Mouse (Mus musculus): ENCODE measurements around the gene Ptges2. TPM values are rescaled to one million over a fixed set of nuclear protein-coding genes. Genes with fewer than 3 reads are reported as not detected.

Ptges2 gene
- polyA plus RNA-seq, 1 experiment from 2014 or later: 31.6 TPM

DNA sequence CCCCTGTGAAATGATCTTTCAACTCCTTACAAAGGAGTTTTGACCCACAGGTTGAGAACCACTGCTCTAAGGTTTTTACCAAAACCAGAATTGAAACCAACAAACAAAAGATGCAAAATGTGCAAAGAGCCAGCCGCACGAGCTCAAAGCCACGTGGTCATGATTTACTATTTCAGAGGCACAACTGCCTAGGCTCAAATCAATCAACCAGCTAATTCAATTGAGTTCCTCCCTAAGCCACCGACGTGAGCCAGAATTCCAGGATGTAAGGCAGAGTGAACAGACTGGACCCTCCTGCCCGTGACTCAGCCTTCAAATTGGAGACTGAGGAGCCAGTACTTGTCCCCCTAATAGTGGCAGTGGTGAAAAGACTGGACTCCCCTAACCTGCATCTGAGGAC is 43.5 kb downstream of the Ptges2 start:
- Histone ChIP-seq H3K36me3 (ENCODE audit: control insufficient read depth, insufficient read depth, low read length) (no peaks in the 10 kb centered on the region), H3K4me3 (ENCODE audit: low read depth, low read length) (no peak overlapping the region), H3K9ac (ENCODE audit: low read length) (no peak overlapping the region), H3K27me3 (ENCODE audit: control insufficient read depth, insufficient read depth, low read length) (no peaks in the 10 kb centered on the region), H3K27ac (replicated peaks) (peak overlapping the region; percentile 70), H3K9me3 (ENCODE audit: control insufficient read depth, low read length) (no peaks in the 10 kb centered on the region), H3K4me1 (replicated peaks; ENCODE audit: control insufficient read depth, insufficient read depth) (peaks cover 11% of the 10 kb centered on the region), H3K4me2 (replicated peaks; ENCODE audit: low read depth) (no peak overlapping the region)
- ATAC-seq (ENCODE audit: low FRiP score, low TSS enrichment) (no peak), DNase-seq (ENCODE audit: low spot score) (no peak)
- WGBS: 37% methylated on average over 6 of the region's 6 CpGs
- TF ChIP-seq EP300 (optimal IDR thresholded peaks at IDR 0.05) (no peak), CTCF (IDR thresholded peaks at IDR 0.05; ENCODE audit: low read depth) (no peak)

GRCm38 (mm10) chr2:32440164-32440563 is 44.5 kb downstream of the Ptges2 start:
- H3K36me3 ChIP-seq (ENCODE audit: control insufficient read depth, insufficient read depth, low read length): no peaks in the 10 kb centered on the region; the same call in 1 of the 2 replicates
- peaks cover 11% of the 10 kb centered on the region for H3K4me1 ChIP-seq (replicated peaks; ENCODE audit: control insufficient read depth, insufficient read depth)
- no peak overlapping the region for H3K9ac ChIP-seq (ENCODE audit: low read length)
- no peaks in the 10 kb centered on the region for H3K9me3 ChIP-seq (ENCODE audit: control insufficient read depth, low read length)
- peak overlapping the region; percentile 70 for H3K27ac ChIP-seq (replicated peaks)
- no peak overlapping the region for H3K4me3 ChIP-seq (ENCODE audit: low read depth, low read length)
- DNase-seq (ENCODE audit: low spot score) (peak; percentile 22), ATAC-seq (ENCODE audit: low FRiP score, low TSS enrichment) (peak; percentile 19; the same call in 1 of the 2 replicates)
- no peaks in the 10 kb centered on the region for H3K27me3 ChIP-seq (ENCODE audit: control insufficient read depth, insufficient read depth, low read length)
- WGBS: 11% methylated on average over 2 of the region's 2 CpGs
- no peak for TF ChIP-seq EP300 (optimal IDR thresholded peaks at IDR 0.05)
- TF ChIP-seq CTCF (IDR thresholded peaks at IDR 0.05; ENCODE audit: low read depth): no peak
- no peak overlapping the region for H3K4me2 ChIP-seq (replicated peaks; ENCODE audit: low read depth)

DNA sequence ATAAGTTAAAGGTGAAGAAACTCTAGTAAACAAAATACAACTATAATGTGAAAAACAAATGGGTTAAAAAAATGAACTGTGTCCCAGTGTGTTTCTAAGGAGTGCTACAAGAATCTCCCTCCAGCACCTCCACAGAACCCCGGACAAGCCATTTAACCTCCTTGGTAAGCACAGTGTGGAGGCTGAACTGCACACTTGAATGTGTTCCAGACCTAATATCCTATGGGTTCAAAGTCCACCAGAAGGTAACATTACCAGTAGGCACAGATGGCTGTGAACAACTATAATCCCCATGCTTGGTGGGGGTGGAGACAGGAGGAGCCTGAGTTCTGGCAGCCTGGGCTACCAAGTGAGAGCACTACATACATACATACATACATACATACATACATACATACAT is 44.9 kb downstream of the Ptges2 start:
- H3K36me3 ChIP-seq (ENCODE audit: control insufficient read depth, insufficient read depth, low read length): no peaks in the 10 kb centered on the region; the same call in 1 of the 2 replicates
- 56% methylated on average over 1 of the region's 1 CpGs for WGBS
- peaks cover 11% of the 10 kb centered on the region for H3K4me1 ChIP-seq (replicated peaks; ENCODE audit: control insufficient read depth, insufficient read depth)
- no peak overlapping the region for H3K4me3 ChIP-seq (ENCODE audit: low read depth, low read length)
- no peaks in the 10 kb centered on the region for H3K9me3 ChIP-seq (ENCODE audit: control insufficient read depth, low read length)
- no peak overlapping the region for H3K4me2 ChIP-seq (replicated peaks; ENCODE audit: low read depth)
- DNase-seq (ENCODE audit: low spot score) (peak; percentile 49), ATAC-seq (ENCODE audit: low FRiP score, low TSS enrichment) (peak; percentile 82)
- no peaks in the 10 kb centered on the region for H3K27me3 ChIP-seq (ENCODE audit: control insufficient read depth, insufficient read depth, low read length)
- TF ChIP-seq EP300 (optimal IDR thresholded peaks at IDR 0.05) (no peak), CTCF (IDR thresholded peaks at IDR 0.05; ENCODE audit: low read depth) (no peak)
- no peak overlapping the region for H3K9ac ChIP-seq (ENCODE audit: low read length)
- 0 out of 2 replicates have a peak overlapping the region, but pooled peaks have one; percentile 46 for H3K27ac ChIP-seq (replicated peaks)

GRCm38 (mm10) chr2:32441550-32441949 is 45.9 kb downstream of the Ptges2 start:
- H3K27me3 ChIP-seq (ENCODE audit: control insufficient read depth, insufficient read depth, low read length): no peaks in the 10 kb centered on the region

GRCm38 (mm10) chr2:32445535-32445934 is 49.8 kb downstream of the Ptges2 start:
- DNase-seq (ENCODE audit: low spot score) (no peak), ATAC-seq (ENCODE audit: low FRiP score, low TSS enrichment) (no peak)
- Histone ChIP-seq H3K9me3 (ENCODE audit: control insufficient read depth, low read length) (no peaks in the 10 kb centered on the region), H3K4me2 (replicated peaks; ENCODE audit: low read depth) (no peak overlapping the region), H3K27ac (replicated peaks) (no peak overlapping the region), H3K36me3 (ENCODE audit: control insufficient read depth, insufficient read depth, low read length) (no peaks in the 10 kb centered on the region; the same call in 1 of the 2 replicates), H3K27me3 (ENCODE audit: control insufficient read depth, insufficient read depth, low read length) (no peaks in the 10 kb centered on the region), H3K4me3 (ENCODE audit: low read depth, low read length) (no peak overlapping the region), H3K4me1 (replicated peaks; ENCODE audit: control insufficient read depth, insufficient read depth) (no peaks in the 10 kb centered on the region; the same call in 1 of the 2 replicates), H3K9ac (ENCODE audit: low read length) (no peak overlapping the region)
- WGBS: 84% methylated on average over 1 of the region's 1 CpGs
- TF ChIP-seq CTCF (IDR thresholded peaks at IDR 0.05; ENCODE audit: low read depth): no peak
- TF ChIP-seq EP300 (optimal IDR thresholded peaks at IDR 0.05): no peak

More at GRCm38 (mm10) chr2:32441550-32441949, 45.9 kb downstream of the Ptges2 start:
- no peaks in the 10 kb centered on the region for H3K9me3 ChIP-seq (ENCODE audit: control insufficient read depth, low read length)
- no peak for TF ChIP-seq CTCF (IDR thresholded peaks at IDR 0.05; ENCODE audit: low read depth)
- H3K4me3 ChIP-seq (ENCODE audit: low read depth, low read length): no peak overlapping the region
- peaks cover 11% of the 10 kb centered on the region for H3K4me1 ChIP-seq (replicated peaks; ENCODE audit: control insufficient read depth, insufficient read depth)
- H3K9ac ChIP-seq (ENCODE audit: low read length): no peak overlapping the region
- H3K36me3 ChIP-seq (ENCODE audit: control insufficient read depth, insufficient read depth, low read length): no peaks in the 10 kb centered on the region; the same call in 1 of the 2 replicates
- DNase-seq (ENCODE audit: low spot score) (no peak), ATAC-seq (ENCODE audit: low FRiP score, low TSS enrichment) (no peak)
- no peak overlapping the region for H3K4me2 ChIP-seq (replicated peaks; ENCODE audit: low read depth)
- 76% methylated on average over 2 of the region's 2 CpGs for WGBS
- no peak overlapping the region; the same call in 1 of the 2 replicates for H3K27ac ChIP-seq (replicated peaks)

- Histone ChIP-seq H3K9me3 (ENCODE audit: control insufficient read depth, low read length) (no peaks in the 10 kb centered on the region), H3K27me3 (ENCODE audit: control insufficient read depth, insufficient read depth, low read length) (no peaks in the 10 kb centered on the region), H3K9ac (ENCODE audit: low read length) (0 out of 2 replicates have a peak overlapping the region, but pooled peaks have one; percentile 8), H3K4me1 (replicated peaks; ENCODE audit: control insufficient read depth, insufficient read depth) (peaks cover 2% of the 10 kb centered on the region), H3K4me3 (ENCODE audit: low read depth, low read length) (no peak overlapping the region), H3K27ac (replicated peaks) (peak overlapping the region; percentile 82), H3K4me2 (replicated peaks; ENCODE audit: low read depth) (peak overlapping the region; percentile 28), H3K36me3 (ENCODE audit: control insufficient read depth, insufficient read depth, low read length) (no peaks in the 10 kb centered on the region; the same call in 1 of the 2 replicates)
- 30% methylated on average over 9 of the region's 9 CpGs for WGBS
- DNase-seq (ENCODE audit: low spot score) (peak; percentile 31), ATAC-seq (ENCODE audit: low FRiP score, low TSS enrichment) (no peak)
- TF ChIP-seq CTCF (IDR thresholded peaks at IDR 0.05; ENCODE audit: low read depth) (peak; percentile 23; the same call in 1 of the 2 replicates), EP300 (optimal IDR thresholded peaks at IDR 0.05) (no peak)
Measured at GRCm38 (mm10) chr2:32447264-32447936, 51.7 kb downstream of the Ptges2 start.
